Mouse (Mus musculus) stomach, embryonic 16.5 days (tissue): ENCODE results near the gene Dpp3. TPM values are rescaled to one million over a fixed set of nuclear protein-coding genes. Genes with fewer than 3 reads are reported as not detected.
A peak's percentile ranks its signal among the peaks of the same experiment; 100 is the strongest.
"Not testable (repeated sequence)": the region's sequence is repeated elsewhere in the genome, so short reads cannot be mapped to it uniquely, and the experiment has no call there.

Experiments
- ATAC-seq: fragments of 200-750 bp; cut with Nextera tagmentation; 2 replicates; pipeline ENCODE4 v1.8.0; 2017; ENCODE audit warnings: moderate number of reproducible peaks, moderate TSS enrichment; ENCODE audit not compliant: insufficient read depth, low FRiP score
- H3K27ac ChIP-seq: fragments of 300-500 bp; sonication (generic); 2 replicates; pipeline ENCODE4 v1.5.1; 2014; ENCODE audit warnings: low read length
- H3K27me3 ChIP-seq: fragments of 300-500 bp; sonication (generic); 2 replicates; pipeline ENCODE4 v1.6.1; 2014; ENCODE audit warnings: low read length, control low read depth, mixed read lengths; ENCODE audit not compliant: control insufficient read depth, insufficient read depth
- H3K36me3 ChIP-seq: fragments of 300-500 bp; sonication (generic); 2 replicates; pipeline ENCODE4 v1.6.1; 2014; ENCODE audit warnings: low read length; ENCODE audit not compliant: control insufficient read depth, insufficient read depth
- H3K4me1 ChIP-seq: fragments of 300-500 bp; sonication (generic); 2 replicates; pipeline ENCODE4 v1.6.1; 2014; ENCODE audit warnings: low read length, control low read depth, mixed read lengths; ENCODE audit not compliant: control insufficient read depth, insufficient read depth
- H3K4me2 ChIP-seq: fragments of 300-500 bp; sonication (generic); 2 replicates; pipeline ENCODE4 v1.6.1; 2014; ENCODE audit warnings: low read depth, low read length, mixed read lengths
- H3K4me3 ChIP-seq: fragments of 300-500 bp; sonication (generic); replicated peaks from 2 replicates; pipeline ENCODE4 v1.5.1; 2014; ENCODE audit warnings: mild to moderate bottlenecking, low read length
- H3K9ac ChIP-seq: fragments of 300-500 bp; sonication (generic); 2 replicates; pipeline ENCODE4 v1.6.1; 2014; ENCODE audit warnings: low read length
- H3K9me3 ChIP-seq: fragments of 300-500 bp; sonication (generic); replicated peaks from 2 replicates; pipeline ENCODE4 v1.6.1; 2016; ENCODE audit warnings: low read length, control low read depth; ENCODE audit not compliant: control insufficient read depth
- WGBS: fragments of 180-500 bp; shearing (Covaris S2); extraction: QIAGEN DNeasy Blood & Tissue Kit; methylation state at CpG from one replicate; pipeline ENCODE4 v1.1.7; 2014; 5-methylcytosine and 5-hydroxymethylcytosine counted together
- polyA plus RNA-seq: library from polyadenylated mRNA; unstranded; fragments of >200 nt; fragmentation: Nextera tagmentation; extraction: Ambion mirVana; gene quantifications from 2 replicates; pipeline ENCODE4 v1.2.1, GENCODE M21; 2015

The Dpp3 gene
- polyA plus RNA-seq: 119 and 134 TPM in 2 replicates

- Histone ChIP-seq H3K9ac (peak within 1 kb of the TSS; percentile 72), H3K27me3 (no peaks in the 10 kb centered on the region), H3K4me3 (peak within 1 kb of the TSS; percentile 78), H3K4me2 (peak within 1 kb of the TSS; percentile 81), H3K36me3 (peaks cover 3% of the 10 kb centered on the region; the same call in 1 of the 2 replicates), H3K27ac (peak within 1 kb of the TSS; percentile 81), H3K9me3 (no peaks in the 10 kb centered on the region), H3K4me1 (peaks cover 16% of the 10 kb centered on the region)
- under 1% methylated on average over 32 of the region's 32 CpGs for WGBS
- peak; percentile 99 for ATAC-seq
Measured at GRCm38 (mm10) chr19:4927904-4928531, at the start of gene Dpp3. Dpp3 (minus strand) TSS chr19:4928287.

GRCm38 (mm10) chr19:4968236-4968635 is 40.1 kb upstream of the Dpp3 start:
- H3K27ac ChIP-seq: no peak overlapping the region
- 66% methylated on average over 2 of the region's 2 CpGs for WGBS
- H3K4me2 ChIP-seq: no peak overlapping the region
- H3K9me3 ChIP-seq: no peaks in the 10 kb centered on the region
- H3K36me3 ChIP-seq: peaks cover 15% of the 10 kb centered on the region; the same call in 1 of the 2 replicates
- H3K4me1 ChIP-seq: no peaks in the 10 kb centered on the region; the same call in 1 of the 2 replicates
- H3K4me3 ChIP-seq: no peak overlapping the region
- no peaks in the 10 kb centered on the region for H3K27me3 ChIP-seq
- H3K9ac ChIP-seq: no peak overlapping the region
- ATAC-seq: no peak

GRCm38 (mm10) chr19:4961928-4962601 is 34.0 kb upstream of the Dpp3 start, which contains the start of gene Mrpl11:
Mrpl11 (plus strand) TSS chr19:4962147.
- Histone ChIP-seq H3K4me1 (peaks cover 4% of the 10 kb centered on the region), H3K27me3 (no peaks in the 10 kb centered on the region), H3K27ac (peak within 1 kb of the TSS; percentile 68), H3K4me2 (peak within 1 kb of the TSS; percentile 75), H3K36me3 (peaks cover 15% of the 10 kb centered on the region; the same call in 1 of the 2 replicates), H3K9ac (peak within 1 kb of the TSS; percentile 82), H3K9me3 (no peaks in the 10 kb centered on the region), H3K4me3 (peak within 1 kb of the TSS; percentile 68)
- ATAC-seq: peak; percentile 96
- under 1% methylated on average over 34 of the region's 34 CpGs for WGBS

- H3K36me3 ChIP-seq, H3K27ac ChIP-seq: not testable (repeated sequence)
- 77% methylated on average over 9 of the region's 9 CpGs for WGBS
Measured at GRCm38 (mm10) chr19:4948641-4949040, 20.6 kb upstream of the Dpp3 start.

GRCm38 (mm10) chr19:4945540-4945939 is 17.5 kb upstream of the Dpp3 start:
- H3K9ac ChIP-seq: no peak overlapping the region
- no peak overlapping the region for H3K27ac ChIP-seq
- H3K4me2 ChIP-seq: no peak overlapping the region
- H3K4me1 ChIP-seq: 0 out of 2 replicates have a peak, but pooled peaks cover 2% of the 10 kb centered on the region
- H3K9me3 ChIP-seq: no peaks in the 10 kb centered on the region
- no peak for ATAC-seq
- no peaks in the 10 kb centered on the region for H3K36me3 ChIP-seq
- no peaks in the 10 kb centered on the region for H3K27me3 ChIP-seq
- WGBS: 49% methylated on average over 6 of the region's 6 CpGs
- no peak overlapping the region for H3K4me3 ChIP-seq

More at GRCm38 (mm10) chr19:4948641-4949040, 20.6 kb upstream of the Dpp3 start:
- not testable (repeated sequence) for H3K9me3 ChIP-seq, ATAC-seq, H3K27me3 ChIP-seq, H3K4me3 ChIP-seq, H3K4me2 ChIP-seq, H3K9ac ChIP-seq, H3K4me1 ChIP-seq

- Histone ChIP-seq H3K4me3 (peak overlapping the region; percentile 72), H3K27ac (no peak overlapping the region), H3K4me1 (0 out of 2 replicates have a peak, but pooled peaks cover 2% of the 10 kb centered on the region), H3K4me2 (peak overlapping the region; percentile 97), H3K9ac (peak overlapping the region; percentile 81), H3K27me3 (no peaks in the 10 kb centered on the region), H3K9me3 (no peaks in the 10 kb centered on the region), H3K36me3 (no peaks in the 10 kb centered on the region)
- 6% methylated on average over 13 of the region's 13 CpGs for WGBS
- ATAC-seq: peak; percentile 69
Measured at GRCm38 (mm10) chr19:4943253-4943588, 15.1 kb upstream of the Dpp3 start.

- H3K27ac ChIP-seq: no peak within 1 kb of the TSS
- no peaks in the 10 kb centered on the region for H3K36me3 ChIP-seq
- peak within 1 kb of the TSS; percentile 81 for H3K9ac ChIP-seq
- peak within 1 kb of the TSS; percentile 97 for H3K4me2 ChIP-seq
- WGBS: 0% methylated on average over 55 of the region's 55 CpGs
- no peaks in the 10 kb centered on the region for H3K27me3 ChIP-seq
- peak within 1 kb of the TSS; percentile 72 for H3K4me3 ChIP-seq
- 0 out of 2 replicates have a peak, but pooled peaks cover 2% of the 10 kb centered on the region for H3K4me1 ChIP-seq
- peak; percentile 97 for ATAC-seq
- no peaks in the 10 kb centered on the region for H3K9me3 ChIP-seq
Measured at GRCm38 (mm10) chr19:4942551-4943252, 14.6 kb upstream of the Dpp3 start, which contains the start of gene Peli3. Peli3 (minus strand) TSS chr19:4943127.

GRCm38 (mm10) chr19:4937444-4938310 is 9.6 kb upstream of the Dpp3 start:
- Histone ChIP-seq H3K27me3 (no peaks in the 10 kb centered on the region), H3K36me3 (no peaks in the 10 kb centered on the region), H3K9me3 (no peaks in the 10 kb centered on the region), H3K4me2 (no peak overlapping the region), H3K9ac (no peak overlapping the region), H3K27ac (no peak overlapping the region), H3K4me1 (0 out of 2 replicates have a peak, but pooled peaks cover 2% of the 10 kb centered on the region), H3K4me3 (no peak overlapping the region)
- 87% methylated on average over 17 of the region's 17 CpGs for WGBS
- ATAC-seq: no peak
